Mouse (Mus musculus): ENCODE results near the gene Olfr1201.

- TF ChIP-seq CTCF (IDR thresholded peaks at IDR 0.05; ENCODE audit: low read depth, low read length) (no peak), TAL1 (conservative IDR thresholded peaks at IDR 0.05; ENCODE audit: low read depth, low read length) (no peak), GATA1 (IDR thresholded peaks at IDR 0.05; ENCODE audit: borderline replicate concordance, low read length) (no peak), GATA2 (IDR thresholded peaks at IDR 0.05; ENCODE audit: borderline replicate concordance, low read depth, low read length) (no peak)
Observed at GRCm38 (mm10) chr2:88814196-88814595, 21.4 kb downstream of the Olfr1201 start, which contains the start of gene Olfr1202.

Measured in G1E (cell line).